Mouse (Mus musculus): ENCODE data around the gene Tigd3.
A peak's percentile ranks its signal among the peaks of the same experiment; 100 is the strongest.

The Tigd3 gene

GRCm38 (mm10) chr19:5847306-5847796 lies 46.6 kb downstream of the Tigd3 start:
- DNase-seq (ENCODE audit: low spot score) = no peak

GRCm38 (mm10) chr19:5846557-5847305 lies 47.2 kb downstream of the Tigd3 start:
- peak; percentile 73 for DNase-seq (ENCODE audit: low spot score)

- no peak for DNase-seq (ENCODE audit: low spot score)
Observed at GRCm38 (mm10) chr19:5846154-5846553, 47.8 kb downstream of the Tigd3 start.

GRCm38 (mm10) chr19:5845319-5846135 lies 48.4 kb downstream of the Tigd3 start:
- peak; percentile 96 for DNase-seq (ENCODE audit: low spot score)

- no peak for DNase-seq (ENCODE audit: low spot score)
Observed at GRCm38 (mm10) chr19:5844831-5845318, 49.1 kb downstream of the Tigd3 start.

GRCm38 (mm10) chr19:5843781-5844691 lies 49.9 kb downstream of the Tigd3 start:
- DNase-seq (ENCODE audit: low spot score) = peak; percentile 53

- peak; percentile 72 for DNase-seq (ENCODE audit: low spot score)
Observed at GRCm38 (mm10) chr19:5842785-5843730, 50.9 kb downstream of the Tigd3 start.

- peak; percentile 58 for DNase-seq (ENCODE audit: low spot score)
Observed at GRCm38 (mm10) chr19:5841999-5842784, 51.8 kb downstream of the Tigd3 start.

- peak; percentile 45 for DNase-seq (ENCODE audit: low spot score)
Observed at GRCm38 (mm10) chr19:5841389-5841946, 52.5 kb downstream of the Tigd3 start.
